Mouse (Mus musculus) adrenal gland, postnatal 25 days (tissue): ENCODE measurements around the gene St14. TPM values are rescaled to one million over a fixed set of nuclear protein-coding genes. Genes with fewer than 3 reads are reported as not detected.
"Not testable (repeated sequence)": the region's sequence is repeated elsewhere in the genome, so short reads cannot be mapped to it uniquely, and the experiment has no call there.

Source experiments
- DNase-seq: peaks from one replicate; pipeline ENCODE4 v3.0.0; 2021; ENCODE audit warnings: mixed read lengths
- long read RNA-seq: library from polyadenylated mRNA; stranded (forward); transcript quantifications from one replicate; pipeline ENCODE4 v2.0.0, GENCODE M21; 2021
- total RNA-seq: library from RNA; stranded (reverse); gene quantifications from 2 replicates; pipeline ENCODE4 v1.2.3, GENCODE M21; 2021

St14 gene
- 1.2 TPM in 2 replicates for total RNA-seq
- long read RNA-seq, partial matches to known transcripts = 1 of 1 reads
- long read RNA-seq, other reads (novel, unspliced or antisense) = 0 of 1 reads

DNA sequence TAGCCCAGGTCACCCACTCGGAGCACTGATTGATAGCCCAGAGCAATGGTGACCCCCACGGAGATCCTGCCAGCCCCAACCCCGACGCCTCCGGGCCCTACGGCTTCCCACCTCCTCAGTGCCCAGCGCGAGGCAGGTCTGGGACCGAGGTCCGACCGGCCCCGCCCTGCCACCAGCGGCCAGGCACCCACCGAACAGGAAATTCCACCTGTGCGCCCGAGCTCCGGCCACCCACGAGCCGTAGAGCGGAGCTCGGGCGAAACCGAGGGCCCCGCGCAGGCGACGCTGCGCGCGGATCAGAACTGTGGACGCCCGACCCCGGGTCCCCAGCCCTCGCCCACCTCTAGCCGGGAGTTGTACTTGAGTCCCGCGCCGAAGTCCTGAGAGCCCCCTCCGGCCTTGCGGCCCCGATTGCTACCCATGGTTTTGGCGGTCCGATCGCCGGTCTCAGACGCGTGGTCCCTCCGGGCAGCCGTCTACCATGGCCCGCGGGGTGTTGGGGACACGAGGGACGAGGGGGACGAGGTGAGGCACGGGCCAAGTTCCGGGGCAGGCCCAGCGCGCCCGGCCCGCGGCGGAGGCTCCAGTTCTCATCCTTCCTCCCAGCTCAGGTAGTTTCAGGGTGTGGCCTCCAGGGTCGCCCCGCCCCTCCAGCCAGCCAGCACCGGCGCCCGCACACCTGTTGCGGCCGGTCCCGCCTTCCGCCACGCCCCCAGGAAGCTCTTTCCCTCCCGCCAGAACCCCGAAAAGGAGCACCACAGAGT, at the start of gene St14:
Gene St14, minus strand, starts transcription at position 649 of the 764 bp plus-strand sequence.
- peak; percentile 17 for DNase-seq

DNA sequence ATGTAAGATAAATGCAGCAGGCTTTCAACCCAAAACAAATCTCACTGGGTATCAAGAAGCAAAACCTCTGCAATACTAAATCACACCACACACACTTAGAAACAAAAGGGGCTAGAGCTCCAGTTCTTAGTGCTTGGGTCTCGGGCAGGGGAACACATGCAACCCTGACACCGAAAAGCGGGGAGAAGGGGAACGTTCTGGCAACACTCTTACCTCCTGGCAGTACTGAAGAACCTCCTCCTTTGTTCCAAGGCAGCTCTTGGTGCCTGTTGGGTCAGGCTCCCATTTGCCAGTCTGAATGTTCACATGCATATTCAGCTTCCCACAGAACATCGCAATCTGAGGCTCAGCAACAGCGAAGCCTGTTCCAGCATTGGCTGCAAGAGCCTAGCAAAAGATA, 46.0 kb upstream of the St14 start:
- no peak for DNase-seq

DNA sequence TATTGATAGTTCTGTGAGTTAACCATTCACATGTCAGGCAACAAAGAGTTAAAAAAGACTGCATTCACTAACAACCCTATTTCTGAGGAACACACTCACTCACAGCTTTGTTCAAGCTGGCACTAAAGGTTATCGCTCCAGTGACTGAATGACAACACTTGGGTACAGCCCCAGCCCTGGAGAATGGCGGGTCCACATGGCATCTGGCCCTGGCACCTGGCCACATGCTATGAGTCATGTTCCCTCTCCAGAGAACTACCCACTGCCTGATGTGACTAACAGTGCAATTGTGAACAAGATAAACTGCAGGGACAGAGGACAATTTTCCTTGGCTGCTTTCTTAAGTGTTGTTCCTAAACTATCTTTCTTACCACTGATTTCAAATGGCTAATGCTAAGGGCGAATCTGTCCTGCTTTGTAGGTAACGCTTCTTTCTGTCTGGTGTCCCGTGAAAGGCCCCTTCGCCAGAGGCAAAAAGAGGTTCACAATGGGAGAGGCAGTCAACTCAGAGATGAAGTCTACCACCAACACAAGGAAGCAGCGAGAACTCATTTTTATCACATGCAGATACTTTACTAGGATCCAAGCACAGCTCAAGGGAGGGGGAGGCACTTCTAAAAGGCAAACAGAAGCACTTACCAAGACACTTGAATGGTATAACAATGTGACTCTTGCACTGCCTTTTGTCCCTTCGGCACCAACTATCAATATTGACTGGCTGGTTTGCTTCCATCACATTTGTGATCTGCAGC, 44.9 kb upstream of the St14 start:
- DNase-seq = peak; percentile 98

DNA sequence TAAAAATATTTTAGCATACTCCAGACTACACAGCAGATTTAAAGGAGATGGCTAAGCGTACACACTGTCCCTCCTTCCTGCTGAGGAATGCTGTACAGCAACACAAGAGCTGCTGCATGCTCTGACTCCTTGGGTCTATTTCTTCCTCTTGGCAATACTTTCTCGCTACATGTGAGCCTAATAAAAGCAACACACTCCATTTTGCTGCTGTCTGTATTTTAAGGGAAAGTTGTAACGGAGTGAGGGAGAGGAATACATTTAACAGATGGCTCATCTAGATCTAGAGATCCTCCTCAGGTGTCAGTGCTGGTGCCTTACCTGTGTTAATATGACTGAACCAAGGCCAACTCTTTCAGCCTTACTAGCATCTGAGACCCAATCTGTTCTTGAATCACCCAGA, 44.3 kb upstream of the St14 start:
- DNase-seq = no peak

DNA sequence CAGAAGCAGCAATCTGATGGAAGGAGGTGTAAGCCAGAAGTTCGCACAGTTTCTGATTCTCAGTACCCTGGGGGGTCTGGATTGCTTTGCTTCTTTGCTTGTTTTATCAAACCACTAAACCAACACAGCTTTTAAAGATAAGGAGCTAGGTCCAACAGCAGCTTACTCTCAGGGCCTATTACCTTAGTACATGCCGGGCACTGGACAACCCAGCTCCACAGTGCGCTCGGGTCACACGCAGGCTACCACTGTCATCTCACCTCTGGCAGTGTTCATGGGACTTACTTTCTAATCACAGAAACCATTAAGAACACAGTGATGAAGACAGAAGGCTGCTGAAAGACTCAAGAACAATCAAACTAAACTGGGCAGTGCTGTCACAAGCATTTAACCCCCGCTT, 43.7 kb upstream of the St14 start:
- DNase-seq = no peak

DNA sequence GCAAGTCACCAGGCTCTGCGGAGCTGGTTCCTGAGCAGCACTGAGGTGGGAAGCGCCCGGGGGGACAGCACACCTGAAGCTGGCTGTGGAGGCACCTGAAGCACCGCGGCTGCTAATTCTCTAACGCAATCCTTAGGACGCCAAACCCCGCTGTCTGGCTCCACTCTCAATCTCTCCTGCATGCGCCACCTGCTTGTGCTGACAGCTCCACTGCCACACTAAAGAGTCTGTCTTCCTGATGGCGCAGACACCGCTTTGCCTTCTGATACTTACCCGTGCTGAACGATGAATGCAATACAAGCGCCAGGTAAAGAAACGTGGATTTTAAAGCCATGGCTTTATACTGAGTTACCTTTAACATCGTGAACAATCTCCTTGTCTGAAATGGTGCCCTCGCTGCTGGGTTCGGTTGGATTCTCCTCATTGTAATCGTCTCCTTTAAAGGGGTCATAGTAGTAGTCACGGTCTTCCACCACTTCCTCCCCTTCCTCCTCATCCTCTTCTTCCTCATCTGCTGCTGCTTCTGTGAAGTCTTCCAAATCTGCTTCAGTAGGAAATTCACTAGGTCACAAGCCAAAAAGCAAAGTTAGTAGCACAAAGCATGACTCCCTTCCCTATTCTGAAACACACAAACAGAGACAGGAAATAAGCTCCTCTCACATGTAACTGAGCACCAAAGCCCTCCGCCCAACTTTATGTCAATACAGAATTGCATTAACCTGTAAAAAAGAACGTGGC, 36.9 kb upstream of the St14 start:
- no peak for DNase-seq

DNA sequence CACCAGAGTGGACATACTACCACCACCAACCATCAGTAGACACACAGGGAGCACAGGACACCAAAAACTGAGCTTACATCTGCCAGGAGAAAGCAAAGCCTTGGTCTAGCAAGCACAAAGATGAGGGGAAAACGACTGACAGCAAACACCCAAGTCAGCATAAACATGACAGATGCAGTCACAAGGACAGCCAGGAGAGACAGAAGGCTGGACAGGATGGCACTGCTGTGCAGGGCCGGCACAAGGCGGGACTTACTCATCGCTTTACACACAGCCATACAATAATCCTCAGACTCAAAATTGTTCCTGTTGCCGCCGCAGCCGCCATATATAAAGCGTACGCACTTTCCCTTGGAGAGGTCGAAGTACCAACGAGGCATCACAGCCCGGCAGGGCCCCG, 35.7 kb upstream of the St14 start:
- no peak for DNase-seq

DNA sequence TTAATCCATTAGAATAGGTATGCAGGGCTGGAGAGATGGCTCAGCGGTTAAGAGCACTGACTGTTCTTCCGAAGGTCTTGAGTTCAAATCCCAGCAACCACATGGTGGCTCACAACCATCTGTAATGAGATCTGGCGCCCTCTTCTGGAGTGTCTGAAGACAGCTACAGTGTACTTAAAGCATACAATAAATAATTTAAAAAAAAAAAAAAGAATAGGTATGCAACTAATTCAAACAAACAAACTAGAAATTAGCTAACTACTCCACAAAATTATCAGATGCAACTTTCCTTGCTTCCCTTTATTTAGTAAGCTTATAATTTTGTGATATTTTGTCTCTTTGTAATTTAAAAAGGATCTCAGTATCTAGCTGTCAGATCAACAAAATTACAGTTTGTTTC, 33.9 kb upstream of the St14 start:
- DNase-seq = not testable (repeated sequence)

DNA sequence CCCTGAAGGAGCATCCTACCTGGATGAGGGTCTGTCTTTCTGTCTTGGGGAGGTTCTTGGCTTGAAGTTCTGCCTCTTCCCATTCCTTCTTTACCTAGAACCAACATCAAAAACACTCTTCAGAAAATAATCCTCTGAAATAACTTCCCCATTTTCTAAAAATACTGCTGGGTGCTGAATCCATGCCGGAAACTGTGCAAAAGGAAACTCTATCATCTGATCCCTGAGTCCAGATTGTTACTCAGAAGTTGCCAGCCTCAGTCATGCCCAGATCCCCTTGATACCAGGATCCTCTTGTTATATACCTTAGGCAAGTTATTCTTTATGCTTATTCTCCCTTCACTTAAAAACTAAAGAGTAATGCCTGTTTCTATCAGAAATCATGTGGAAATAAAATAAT, 31.7 kb upstream of the St14 start:
- no peak for DNase-seq

DNA sequence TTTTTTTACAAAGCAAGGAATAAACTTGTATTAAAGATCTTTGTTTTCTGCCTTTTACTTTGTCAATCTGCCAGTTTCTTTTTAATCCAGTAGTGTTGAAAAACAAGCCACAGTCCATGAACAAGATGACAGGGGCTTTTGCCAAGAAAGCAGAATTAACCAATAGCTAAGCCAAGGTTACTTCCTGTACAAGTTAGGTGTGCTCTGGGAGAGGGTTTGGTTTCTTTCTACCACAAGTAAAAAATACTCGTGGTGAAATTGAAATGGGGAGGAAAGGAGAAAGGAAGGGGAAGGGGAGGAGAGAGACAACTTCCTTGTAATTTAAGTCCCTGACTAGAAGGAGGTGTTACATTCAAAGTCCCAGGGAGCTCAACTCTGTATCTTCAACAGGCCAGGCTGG, 31.3 kb upstream of the St14 start:
- DNase-seq = no peak

DNA sequence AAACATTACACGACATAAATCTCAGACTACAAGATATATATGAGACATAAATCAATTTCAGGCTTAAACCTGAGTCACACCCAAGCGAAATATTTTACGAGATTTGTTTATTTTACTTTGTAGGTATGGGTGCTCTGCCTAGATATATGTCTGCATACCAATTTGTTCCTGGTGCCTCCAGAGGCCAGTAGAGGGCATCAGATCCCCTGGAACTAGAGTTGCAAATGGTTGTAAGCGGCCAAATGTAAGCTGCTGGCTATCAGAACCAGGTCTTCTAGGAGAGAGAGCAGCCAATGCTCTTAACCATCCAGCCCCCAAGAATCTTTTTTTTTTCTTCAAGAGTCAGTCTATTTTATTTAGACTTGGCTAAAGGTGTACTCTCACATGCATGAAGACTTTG, 28.3 kb upstream of the St14 start:
- no peak for DNase-seq

DNA sequence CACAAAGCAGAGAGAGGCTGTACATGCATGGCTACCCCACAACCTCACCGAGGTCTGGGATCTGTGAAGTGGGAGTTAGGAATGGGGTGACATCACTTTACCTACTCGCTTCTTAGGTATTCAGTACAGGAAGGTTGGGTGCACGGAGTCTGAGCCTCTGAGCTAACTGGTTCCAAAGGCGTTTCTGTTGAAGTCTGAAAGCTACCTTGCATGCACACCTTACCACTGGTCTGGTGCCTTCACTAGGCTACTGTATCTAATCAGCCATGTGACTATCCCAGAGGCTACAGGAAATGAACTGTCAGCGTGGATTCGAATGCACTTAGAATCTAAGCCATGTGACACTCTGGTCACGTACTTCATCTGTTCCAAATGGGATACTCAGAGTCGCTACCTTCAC, 24.9 kb upstream of the St14 start:
- no peak for DNase-seq

DNA sequence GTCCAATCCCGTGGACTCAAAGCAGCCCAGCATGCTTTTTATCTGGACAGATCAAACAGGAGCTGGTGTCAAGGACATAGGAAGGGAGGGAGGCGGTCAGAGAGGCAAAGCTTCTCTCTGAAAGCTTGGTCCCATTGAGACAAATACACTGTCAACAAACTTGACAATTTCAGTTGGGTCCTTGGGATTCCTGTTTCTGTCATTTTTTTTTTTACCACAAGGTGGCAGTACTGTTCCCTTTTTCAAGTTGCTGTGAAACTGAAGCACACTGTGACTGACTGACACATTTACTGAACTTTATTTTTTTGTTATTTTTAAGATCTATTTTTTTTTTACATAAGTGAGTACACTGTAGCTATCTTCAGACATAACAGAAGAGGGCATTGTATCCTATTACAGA, 19.4 kb upstream of the St14 start:
- DNase-seq = no peak

DNA sequence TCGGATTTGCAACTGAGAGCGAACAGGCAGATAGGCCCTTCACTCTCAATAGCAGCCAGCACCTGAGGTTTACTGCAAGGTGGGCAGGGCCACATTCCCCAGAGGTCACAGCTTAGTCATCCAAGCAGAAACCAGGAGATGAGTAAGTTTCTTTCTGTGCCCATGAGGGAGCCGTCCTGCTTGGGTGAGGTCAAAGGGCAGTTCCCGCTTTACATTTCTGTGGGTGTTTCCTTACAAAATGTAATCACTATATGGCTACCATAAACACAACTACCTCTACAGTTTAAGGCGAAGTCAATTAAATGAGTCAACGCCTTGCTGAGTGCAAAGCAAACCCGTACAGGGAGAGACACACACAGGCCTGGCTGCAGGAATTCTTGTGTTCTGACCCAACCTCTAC, 16.5 kb upstream of the St14 start:
- no peak for DNase-seq

DNA sequence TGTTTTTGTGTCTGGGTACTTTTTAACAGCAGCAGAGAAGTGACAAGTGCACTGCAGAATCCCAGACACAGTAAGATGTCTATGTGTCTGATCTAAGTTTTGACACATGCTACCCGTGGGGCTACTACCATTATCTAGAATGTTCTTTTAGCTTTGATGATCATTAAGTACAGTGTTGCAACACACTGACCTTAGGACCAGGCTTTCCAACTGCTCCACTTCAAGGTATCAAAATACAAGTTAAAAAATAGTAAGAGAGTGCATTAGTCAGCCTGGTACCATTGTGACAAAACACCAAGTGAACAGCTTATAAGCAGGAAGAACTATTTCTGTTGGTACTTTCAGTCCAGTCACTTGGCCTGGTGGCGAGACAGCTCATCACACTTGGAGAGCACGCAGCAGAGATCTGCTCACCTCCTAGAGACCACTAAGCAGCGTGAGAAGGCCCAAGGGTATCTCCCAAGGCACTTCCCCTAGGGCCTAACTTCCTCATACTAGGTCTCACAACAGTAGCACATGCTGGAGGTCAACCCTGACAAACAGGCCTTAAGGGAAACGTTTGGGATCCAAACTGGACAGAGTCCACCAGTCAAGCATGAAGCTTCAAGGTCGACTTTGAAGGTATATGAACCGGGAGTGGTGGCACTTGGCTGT, 13.7 kb upstream of the St14 start:
- no peak for DNase-seq

DNA sequence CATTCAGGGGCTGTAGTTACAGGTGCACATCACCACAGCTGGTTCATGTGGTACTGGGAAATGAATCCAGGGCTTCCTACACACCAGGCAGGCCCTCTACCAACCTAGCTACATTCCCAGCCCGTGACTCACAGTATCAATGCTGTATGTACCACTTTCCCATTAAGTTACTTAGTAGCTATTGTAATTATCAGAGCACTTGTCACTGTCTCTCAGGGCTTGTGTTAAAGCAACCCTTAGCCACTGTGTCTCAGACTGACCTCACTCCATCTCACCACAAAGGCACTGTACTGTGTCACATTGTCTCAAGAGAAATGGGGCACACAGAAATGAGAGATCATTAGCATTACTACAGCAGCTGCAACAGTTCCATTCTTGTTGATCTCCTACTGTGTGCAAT, 11.3 kb upstream of the St14 start:
- no peak for DNase-seq

DNA sequence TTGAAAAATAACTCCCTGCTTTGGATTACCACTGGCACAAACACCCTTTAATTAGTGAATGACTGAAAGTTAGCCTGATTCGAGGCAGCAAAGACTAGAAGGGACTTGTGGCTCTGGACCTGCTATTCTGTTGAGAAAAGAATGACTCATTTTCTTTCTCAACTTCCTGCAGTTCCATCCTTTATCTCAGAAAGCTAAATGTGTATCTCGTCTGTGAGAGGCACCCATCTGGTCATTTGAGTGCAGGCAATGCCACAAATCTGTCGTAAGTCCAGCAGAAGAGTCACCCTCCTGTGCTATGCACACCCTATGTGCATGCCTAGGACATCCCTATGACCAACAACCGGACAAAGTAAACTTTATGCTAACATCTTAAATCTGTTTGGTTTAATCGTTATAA, 1.5 kb upstream of the St14 start:
- no peak for DNase-seq

DNA sequence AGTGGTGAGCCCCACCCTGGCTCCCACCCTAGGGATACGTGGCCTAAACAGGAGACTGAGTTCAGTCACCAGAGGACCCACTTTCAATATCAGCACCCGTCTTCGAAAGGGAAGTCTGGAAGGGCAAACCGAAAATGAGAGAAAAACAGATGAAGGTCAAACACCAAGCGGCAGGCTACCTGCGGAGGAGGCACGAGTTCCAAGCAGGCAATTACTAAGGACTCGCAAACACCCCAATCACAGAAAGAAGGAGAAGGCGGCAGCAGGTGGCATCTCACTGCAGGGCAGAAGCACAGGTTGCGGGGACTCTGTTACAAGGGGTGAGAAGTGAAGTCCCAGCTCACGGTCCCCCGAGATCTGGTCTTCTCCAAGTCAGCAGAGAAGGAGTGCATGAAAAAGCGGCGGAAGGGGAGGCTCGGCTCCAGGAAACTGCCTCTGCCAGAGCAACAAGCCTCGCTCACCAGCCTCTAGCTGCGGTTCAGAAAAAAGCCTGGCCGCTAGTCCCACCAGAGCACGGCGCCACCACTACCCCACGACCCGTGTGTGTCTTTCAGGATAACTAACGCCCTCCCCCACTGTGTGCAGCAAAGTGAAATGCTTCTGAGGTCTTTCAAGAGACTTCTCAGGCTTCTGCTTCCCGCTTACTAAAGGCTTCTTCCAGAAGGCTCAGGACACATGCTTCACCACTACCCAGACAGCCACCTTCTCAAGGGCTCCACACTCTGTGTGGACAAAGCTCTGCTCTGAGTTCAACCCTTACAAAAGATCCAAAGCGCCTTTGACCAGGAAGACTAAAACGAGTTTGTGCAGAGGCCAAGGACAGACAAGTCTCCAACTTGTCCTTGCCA, 1.1 kb downstream of the St14 start:
- DNase-seq = no peak

DNA sequence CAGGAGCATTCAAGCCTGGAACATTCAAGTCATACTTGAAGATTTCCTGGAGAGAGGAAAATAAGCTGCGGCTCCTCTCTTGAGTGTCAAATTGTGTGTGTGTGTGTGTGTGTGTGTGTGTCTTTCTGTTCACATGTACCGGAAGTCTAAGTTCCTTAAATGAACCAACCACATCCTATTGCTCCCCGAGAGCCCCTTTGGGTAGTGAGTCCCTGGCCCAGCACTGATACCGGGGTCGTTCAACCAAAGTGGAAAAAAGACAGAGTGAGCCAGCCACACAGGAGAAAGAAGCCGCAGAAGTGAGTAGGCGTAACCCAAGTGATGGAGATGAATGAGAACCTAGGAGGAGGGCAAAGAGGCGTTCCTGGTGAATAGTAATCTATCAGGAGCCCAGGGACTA, 1.7 kb downstream of the St14 start:
- DNase-seq = no peak

DNA sequence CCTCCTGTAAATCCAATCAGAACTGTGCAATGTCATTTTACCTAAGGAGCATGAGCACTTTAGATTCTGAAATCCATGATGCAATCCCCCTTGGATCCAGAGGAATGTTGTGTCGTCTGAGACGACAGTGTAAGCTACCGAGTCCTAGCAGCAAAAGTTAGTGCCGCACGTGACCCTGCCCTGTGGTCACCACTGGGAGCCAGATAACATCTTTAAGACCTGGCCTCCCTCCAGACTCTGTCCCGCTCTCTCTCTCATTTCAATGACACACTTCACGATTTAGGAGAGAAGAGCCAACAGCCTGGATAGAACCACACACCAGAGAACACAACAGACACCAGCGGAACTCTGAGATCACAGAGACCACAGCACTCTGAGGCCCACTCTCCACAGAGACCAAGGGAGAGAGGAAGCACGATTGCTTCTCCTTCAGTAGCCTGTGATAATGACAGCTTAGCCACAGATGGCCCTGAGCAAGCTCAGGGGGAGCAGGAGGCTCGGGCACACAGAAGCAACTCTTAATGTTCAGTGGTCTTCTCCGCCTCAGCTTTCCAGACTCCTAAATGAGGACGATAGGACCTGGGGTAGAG, 3.7 kb downstream of the St14 start:
- DNase-seq = no peak

DNA sequence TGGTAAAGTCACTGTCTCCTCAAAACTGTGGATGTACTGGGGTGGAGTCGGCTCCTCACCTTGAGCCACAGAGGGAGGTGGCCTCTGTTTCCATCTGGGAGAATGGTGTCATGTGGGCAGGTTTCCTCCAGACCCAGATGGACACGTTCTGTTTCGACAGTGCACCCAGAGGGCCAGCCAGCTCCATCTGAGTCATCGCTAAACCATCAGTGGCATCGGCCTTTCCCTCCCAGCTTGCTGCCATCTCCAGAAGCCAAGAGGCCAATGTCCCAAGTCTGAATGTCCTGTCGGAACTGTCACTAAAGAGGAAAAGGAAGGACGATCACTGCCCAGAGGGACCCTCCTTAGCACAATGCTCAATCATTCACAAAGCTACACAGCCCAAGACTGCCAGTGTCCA, 5.6 kb downstream of the St14 start:
- no peak for DNase-seq
